Mouse (Mus musculus) ZHBTc4 (cell line): ENCODE measurements around the gene Olfr1013.

Experiments
- DNase-seq: peaks from one replicate; pipeline ENCODE4 v3.0.0-alpha.2; 2011; ENCODE audit warnings: low read depth, low spot score

The Olfr1013 gene

GRCm38 (mm10) chr2:85766798-85767197 lies at the start of gene Olfr1013:
Olfr1013 (plus strand) TSS chr2:85767098.
- DNase-seq = no peak

- DNase-seq = peak; percentile 30
Measured at GRCm38 (mm10) chr2:85725793-85726192, 41.1 kb upstream of the Olfr1013 start.

GRCm38 (mm10) chr2:85753822-85754221 lies 13.1 kb upstream of the Olfr1013 start:
- DNase-seq = no peak

- no peak for DNase-seq
Measured at GRCm38 (mm10) chr2:85762666-85763065, 4.2 kb upstream of the Olfr1013 start, which contains the start of gene Olfr1012. Olfr1012 (minus strand) TSS chr2:85762766.

- no peak for DNase-seq
Measured at GRCm38 (mm10) chr2:85772413-85772812, 5.5 kb downstream of the Olfr1013 start, which contains the start of gene Olfr1014. Olfr1014 (plus strand) TSS chr2:85772713.

GRCm38 (mm10) chr2:85781717-85782116 lies 14.8 kb downstream of the Olfr1013 start, which contains the start of gene Olfr1015:
Olfr1015 (plus strand) TSS chr2:85782017.
- no peak for DNase-seq

GRCm38 (mm10) chr2:85792331-85792730 lies 25.4 kb downstream of the Olfr1013 start:
- peak; percentile 5 for DNase-seq

- DNase-seq = no peak
Measured at GRCm38 (mm10) chr2:85802444-85802843, 35.5 kb downstream of the Olfr1013 start, which contains the start of gene Olfr1016. Olfr1016 (minus strand) TSS chr2:85802544.

GRCm38 (mm10) chr2:85804501-85804900 lies 37.6 kb downstream of the Olfr1013 start:
- DNase-seq = no peak

GRCm38 (mm10) chr2:85818179-85818578 lies 51.3 kb downstream of the Olfr1013 start, which contains the start of gene Olfr1018:
Olfr1018 (plus strand) TSS chr2:85818479.
- DNase-seq = no peak
